Mouse (Mus musculus) right cerebral cortex, postnatal 25 days (tissue): Measurements from ENCODE around the gene Ppm1j.

Experiments used
- DNase-seq: peaks from one replicate; pipeline ENCODE4 v3.0.0; 2022

The Ppm1j gene

GRCm38 (mm10) chr3:104816130-104816529 lies 35.3 kb downstream of the Ppm1j start:
- DNase-seq = no peak

- DNase-seq = peak; percentile 44
Measured at GRCm38 (mm10) chr3:104817481-104817990, 36.7 kb downstream of the Ppm1j start.

DNA sequence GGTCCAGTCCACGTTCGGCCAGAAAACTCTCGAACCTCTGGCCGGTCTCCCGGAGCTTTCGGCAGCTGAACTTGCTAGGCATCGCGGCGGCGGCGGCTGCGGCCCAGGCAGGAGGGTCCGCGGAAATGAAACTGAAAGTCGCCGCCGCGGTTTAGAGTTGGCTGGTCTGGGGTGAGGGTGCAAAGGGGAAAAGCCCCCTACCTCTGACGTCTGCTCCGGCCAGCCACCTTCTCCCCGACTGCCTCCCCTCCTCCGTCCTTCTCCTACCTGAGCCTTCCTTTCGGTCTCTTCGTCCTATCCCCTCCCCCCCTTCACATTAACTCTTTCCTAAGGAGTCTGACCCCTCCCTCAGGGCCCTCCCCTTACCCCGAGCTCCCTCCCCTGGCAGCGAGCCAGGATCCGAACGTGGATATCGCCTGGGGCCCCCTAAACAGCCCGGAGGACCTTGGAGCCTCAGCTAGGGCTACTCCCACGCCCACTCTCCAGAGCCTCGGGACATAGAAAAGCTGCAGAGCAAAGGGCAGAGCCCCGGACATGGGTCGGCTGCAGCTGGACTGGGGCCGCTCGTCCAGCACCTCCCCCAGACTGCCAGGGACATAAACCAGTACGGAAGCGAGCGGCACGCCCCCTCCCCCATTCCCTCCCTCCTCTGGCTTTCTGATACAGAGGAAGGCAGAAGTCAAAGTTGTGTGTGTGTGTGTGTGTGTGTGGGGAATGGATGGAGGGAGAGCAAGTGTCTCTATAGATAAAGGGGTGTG lies 37.3 kb downstream of the Ppm1j start, which contains the start of gene Mov10:
Mov10 (minus strand) TSS at position 573 of the 758 bp plus-strand sequence.
- DNase-seq = peak; percentile 36

DNA sequence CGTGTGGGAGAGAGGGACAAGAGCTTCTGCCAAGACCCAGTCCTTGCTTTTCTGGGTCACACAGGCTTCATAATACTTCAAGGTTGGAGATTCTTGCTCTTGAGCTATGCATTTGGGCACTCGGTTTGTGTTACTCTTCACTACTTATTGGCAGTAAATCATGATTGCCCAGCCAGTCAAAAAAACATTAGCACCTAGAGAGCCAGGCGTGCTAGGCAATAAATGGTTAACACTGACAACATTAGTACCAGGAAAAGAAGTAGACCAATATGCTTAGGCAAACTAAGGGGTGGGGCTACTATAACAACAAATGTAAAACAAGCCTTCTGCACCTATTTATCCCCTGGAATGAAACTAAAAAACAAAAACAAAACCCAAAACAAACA lies 37.9 kb downstream of the Ppm1j start:
- no peak for DNase-seq

DNA sequence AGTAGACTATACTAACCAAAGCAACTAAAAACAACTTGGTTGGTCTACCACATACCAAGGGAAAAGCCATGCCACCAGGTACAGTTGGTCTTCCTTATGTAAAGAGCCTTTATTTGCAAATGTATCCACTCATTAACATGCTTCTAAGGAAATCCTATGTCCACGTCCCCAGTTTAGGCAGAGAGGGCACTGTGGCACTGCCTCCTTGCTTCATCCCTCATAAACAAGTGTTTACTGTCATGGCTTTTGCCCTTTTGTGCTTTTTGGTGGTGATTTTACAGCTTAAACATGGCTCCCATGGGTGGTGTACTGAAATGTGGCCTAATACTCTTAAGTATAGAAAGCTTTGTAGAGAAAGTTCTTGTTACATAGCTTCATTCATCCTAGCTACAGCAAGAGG lies 39.6 kb downstream of the Ppm1j start:
- DNase-seq = no peak

DNA sequence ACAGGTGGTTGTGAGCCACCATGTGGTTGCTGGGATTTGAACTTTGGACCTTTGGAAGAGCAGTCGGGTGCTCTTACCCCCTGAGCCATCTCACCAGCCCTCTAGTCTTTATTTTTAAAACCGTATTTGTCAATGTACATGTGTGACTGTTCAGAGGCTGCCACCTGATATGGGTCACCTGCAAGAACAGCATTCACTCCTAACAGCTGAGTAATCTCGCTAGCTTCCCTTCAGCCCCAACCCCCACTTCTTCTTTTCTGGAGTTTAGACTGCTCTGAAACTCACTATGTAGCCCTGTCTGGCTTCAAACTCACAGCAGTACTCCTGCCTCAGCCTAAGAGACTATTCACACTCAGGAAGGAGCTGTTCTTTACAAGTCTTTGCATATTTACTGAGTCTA lies 41.6 kb downstream of the Ppm1j start:
- DNase-seq = no peak
